Mouse (Mus musculus): ENCODE data around the gene Siglecg.

DNA sequence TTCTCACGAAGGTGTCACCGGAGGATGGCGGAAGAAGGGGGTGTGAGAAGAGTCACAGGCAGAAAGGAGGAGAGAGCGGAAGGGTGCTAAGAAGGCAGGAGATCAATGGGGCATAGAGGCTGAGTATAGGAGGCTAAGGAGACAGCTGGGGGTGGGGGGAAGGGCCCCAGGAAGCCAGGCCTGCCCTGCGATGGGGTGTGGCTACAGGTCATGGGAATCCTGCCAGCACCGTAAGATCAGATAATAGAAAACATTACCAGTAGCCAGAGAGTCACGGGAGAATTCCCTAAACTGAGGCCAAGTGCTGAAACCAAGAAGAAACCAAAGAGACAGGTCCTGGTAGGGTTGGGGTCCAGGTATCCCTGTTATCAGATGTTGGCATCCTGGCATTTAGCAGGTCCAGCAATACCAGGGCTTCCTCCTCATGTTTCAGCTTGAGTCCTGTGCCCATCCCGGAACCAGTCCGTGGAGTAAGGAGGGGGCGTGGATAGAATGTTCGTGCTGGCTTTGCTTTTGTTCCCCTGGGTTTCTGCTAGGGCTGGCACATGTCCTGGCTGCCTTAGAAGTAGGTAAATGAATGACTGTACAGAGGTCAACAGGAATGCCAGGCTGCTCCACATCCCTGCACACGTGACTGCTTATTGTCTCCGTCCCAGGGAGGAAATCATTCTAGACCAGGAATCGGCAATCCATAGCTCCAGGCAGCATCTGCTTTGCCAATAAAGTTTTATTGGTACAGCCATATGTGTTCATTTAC lies 45.8 kb downstream of the Siglecg start:
- no peak for TF ChIP-seq CTCF (IDR thresholded peaks at IDR 0.05)
- TF ChIP-seq POLR2A (IDR thresholded peaks at IDR 0.05; ENCODE audit: insufficient read depth, low read depth, low read length), result no peak

All from heart, adult 2 months (tissue).